Mouse (Mus musculus) urinary bladder, postnatal 36 days (tissue): Measurements from ENCODE around the gene Olfr224.

Experiments
- DNase-seq, 2 experiments: peaks; one replicate each; pipeline ENCODE4 v3.0.0; 2022; ENCODE audit warnings: low spot score in 2 of 2, mixed read lengths in 1 of 2

Olfr224 gene

DNA sequence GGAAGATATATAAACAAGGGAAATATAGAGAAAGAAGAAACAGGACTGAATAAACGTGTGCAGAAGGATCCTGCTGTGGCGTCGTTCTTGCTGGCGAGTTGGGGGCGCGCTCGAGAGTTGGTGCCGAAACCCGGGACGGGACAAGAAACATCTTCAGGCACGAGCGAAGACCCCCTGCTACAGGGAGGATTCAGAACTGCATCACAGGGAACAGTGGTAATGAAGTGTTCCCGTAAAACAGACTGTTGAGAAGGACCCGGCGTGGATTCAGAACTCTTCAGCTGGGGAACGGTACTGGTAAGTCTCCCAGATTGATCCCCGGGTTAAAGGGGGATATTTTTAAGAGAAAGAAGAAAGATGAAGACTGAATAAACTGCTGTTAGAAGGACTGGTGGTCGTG lies 51.4 kb downstream of the Olfr224 start:
- DNase-seq, result peak; percentile 64 to 74
